Mouse (Mus musculus) heart, adult 2 months (tissue): ENCODE results near the gene Serpina1e. TPM values are rescaled to one million over a fixed set of nuclear protein-coding genes. Genes with fewer than 3 reads are reported as not detected.

Source experiments
- DNase-seq, 2 experiments: peaks; one replicate each; pipeline ENCODE4 v3.0.0; 2021
- H3K27ac ChIP-seq: fragments of 200-600 bp; 2 replicates; pipeline ENCODE4 v1.8.1; 2022
- H3K27me3 ChIP-seq: fragments of 200-500 bp; 2 replicates; pipeline ENCODE4 v1.6.1; 2012; ENCODE audit warnings: mild to moderate bottlenecking, low read length, inconsistent platforms, mixed read lengths; ENCODE audit not compliant: control insufficient read depth, insufficient read depth
- H3K36me3 ChIP-seq: fragments of 200-500 bp; 2 replicates; pipeline ENCODE4 v1.6.1; 2012; ENCODE audit warnings: low read length, inconsistent platforms; ENCODE audit not compliant: control insufficient read depth, insufficient read depth
- H3K4me1 ChIP-seq: fragments of 200-500 bp; 2 replicates; pipeline ENCODE4 v1.6.1; 2011; ENCODE audit warnings: low read length; ENCODE audit not compliant: control insufficient read depth, insufficient read depth
- H3K4me3 ChIP-seq: fragments of 200-600 bp; 2 replicates; pipeline ENCODE4 v1.8.1; 2022
- H3K79me2 ChIP-seq: fragments of 200-500 bp; replicated peaks from 2 replicates; pipeline ENCODE4 v1.6.1; 2012; ENCODE audit warnings: mild to moderate bottlenecking, inconsistent platforms, low read length, moderate library complexity, mixed read lengths; ENCODE audit not compliant: control insufficient read depth, insufficient read depth
- H3K9ac ChIP-seq: fragments of 200-500 bp; 2 replicates; pipeline ENCODE4 v1.6.1; 2012; ENCODE audit warnings: low read depth, mild to moderate bottlenecking, control low read depth, inconsistent platforms, low read length, mixed read lengths
- CTCF ChIP-seq: fragments of 200-600 bp; IDR thresholded peaks from 2 replicates; pipeline ENCODE4 v1.8.1; 2022; ENCODE audit warnings: antibody characterized with exemption, mild to moderate bottlenecking, moderate library complexity
- EP300 ChIP-seq: fragments of 200-500 bp; IDR thresholded peaks from 2 replicates; pipeline ENCODE4 v1.6.1; 2011; ENCODE audit warnings: low read depth, low read length, control low read depth; ENCODE audit not compliant: insufficient read depth
- POLR2A ChIP-seq: fragments of 200-500 bp; IDR thresholded peaks from 2 replicates; pipeline ENCODE4 v1.6.1; 2011; ENCODE audit warnings: mild to moderate bottlenecking, low read depth, low read length, control low read depth; ENCODE audit not compliant: insufficient read depth
- WGBS: fragments of 180-500 bp; shearing (Covaris S2); methylation state at CpG from one replicate; pipeline ENCODE4 v1.1.7; 2018; 5-methylcytosine and 5-hydroxymethylcytosine counted together
- intact Hi-C: fragments of 180-260 bp; cut with DNase I; formaldehyde crosslinking; loops from one replicate; pipeline ENCODE4 v1.15.1; 2025
- long read RNA-seq: library from polyadenylated mRNA; stranded (forward); transcript quantifications from one replicate; pipeline ENCODE4 v2.0.0, GENCODE M21; 2021
- polyA plus RNA-seq: library from polyadenylated mRNA; depleted of rRNA; stranded (reverse); fragments of >200 nt; gene quantifications from 2 replicates; pipeline ENCODE4 v1.2.3, GENCODE M21; 2012; rRNA removed
- total RNA-seq, 2 experiments: library from RNA; stranded (reverse); gene quantifications; 2 replicates each; pipeline ENCODE4 v1.2.3; 2021

The Serpina1e gene
- under 1 TPM in 1 of 2 experiments, not detected in 1; 0.27 TPM for total RNA-seq
- polyA plus RNA-seq = 0.23 and 0.35 TPM in 2 replicates
- long read RNA-seq = 0 reads

GRCm38 (mm10) chr12:103958798-103959197, at the start of gene Serpina1e:
Gene Serpina1e, minus strand, starts transcription at chr12:103958975.
- intact Hi-C loops = no loop called here
- Histone ChIP-seq H3K79me2 (no peaks in the 10 kb centered on the region), H3K27ac (no peak within 1 kb of the TSS), H3K4me3 (no peak within 1 kb of the TSS), H3K4me1 (no peaks in the 10 kb centered on the region), H3K27me3 (no peaks in the 10 kb centered on the region), H3K36me3 (no peaks in the 10 kb centered on the region), H3K9ac (no peak within 1 kb of the TSS)
- 69% methylated on average over 3 of the region's 3 CpGs for WGBS
- no peak for DNase-seq
- TF ChIP-seq CTCF (no peak), EP300 (no peak), POLR2A (no peak)

GRCm38 (mm10) chr12:104004689-104005088, 45.9 kb upstream of the Serpina1e start:
- intact Hi-C loops = no loop called here
- Histone ChIP-seq H3K4me1 (peaks cover 7% of the 10 kb centered on the region), H3K27me3 (no peaks in the 10 kb centered on the region), H3K36me3 (peaks cover 4% of the 10 kb centered on the region), H3K79me2 (no peaks in the 10 kb centered on the region), H3K9ac (no peak overlapping the region), H3K27ac (no peak overlapping the region), H3K4me3 (no peak overlapping the region)
- WGBS = 74% methylated on average over 5 of the region's 5 CpGs
- TF ChIP-seq CTCF = 0 out of 2 replicates have a peak, but pooled peaks have one; percentile 14
- no peak for TF ChIP-seq POLR2A
- no peak for DNase-seq

GRCm38 (mm10) chr12:104003238-104003612, 44.5 kb upstream of the Serpina1e start:
- Histone ChIP-seq H3K27me3 (no peaks in the 10 kb centered on the region), H3K79me2 (no peaks in the 10 kb centered on the region), H3K4me3 (no peak overlapping the region), H3K9ac (no peak overlapping the region), H3K36me3 (peaks cover 4% of the 10 kb centered on the region), H3K27ac (peak overlapping the region; percentile 69), H3K4me1 (peaks cover 7% of the 10 kb centered on the region)
- intact Hi-C loops = no loop called here
- no peak for DNase-seq
- WGBS = 13% methylated on average over 4 of the region's 4 CpGs
- TF ChIP-seq CTCF (no peak), POLR2A (no peak), EP300 (no peak)

GRCm38 (mm10) chr12:104002569-104003237, 43.9 kb upstream of the Serpina1e start:
- H3K9ac ChIP-seq = no peak overlapping the region
- intact Hi-C loops = no loop called here
- 13% methylated on average over 10 of the region's 10 CpGs for WGBS

GRCm38 (mm10) chr12:104000594-104000993, 41.8 kb upstream of the Serpina1e start:
- no peak overlapping the region for H3K9ac ChIP-seq
- intact Hi-C loops = no loop called here
- H3K27ac ChIP-seq = no peak overlapping the region
- no peak overlapping the region for H3K4me3 ChIP-seq
- peaks cover 7% of the 10 kb centered on the region for H3K4me1 ChIP-seq
- no peaks in the 10 kb centered on the region for H3K79me2 ChIP-seq
- WGBS = 88% methylated on average over 3 of the region's 3 CpGs
- no peak for TF ChIP-seq POLR2A
- no peak for TF ChIP-seq EP300
- TF ChIP-seq CTCF = no peak
- no peak for DNase-seq
- peaks cover 4% of the 10 kb centered on the region for H3K36me3 ChIP-seq
- no peaks in the 10 kb centered on the region for H3K27me3 ChIP-seq

More at GRCm38 (mm10) chr12:104002569-104003237, 43.9 kb upstream of the Serpina1e start:
- peaks cover 7% of the 10 kb centered on the region for H3K4me1 ChIP-seq
- H3K36me3 ChIP-seq = peaks cover 4% of the 10 kb centered on the region
- peak; percentile 36 to 63 for DNase-seq
- H3K27me3 ChIP-seq = no peaks in the 10 kb centered on the region
- peak overlapping the region; percentile 69 for H3K27ac ChIP-seq
- TF ChIP-seq CTCF (no peak), POLR2A (no peak), EP300 (0 out of 2 replicates have a peak, but pooled peaks have one; percentile 46)
- H3K79me2 ChIP-seq = no peaks in the 10 kb centered on the region
- H3K4me3 ChIP-seq = no peak overlapping the region

GRCm38 (mm10) chr12:103999611-104000010, 40.8 kb upstream of the Serpina1e start:
- Histone ChIP-seq H3K36me3 (peaks cover 4% of the 10 kb centered on the region), H3K4me3 (no peak overlapping the region), H3K27me3 (no peaks in the 10 kb centered on the region), H3K4me1 (peaks cover 7% of the 10 kb centered on the region), H3K79me2 (no peaks in the 10 kb centered on the region), H3K9ac (no peak overlapping the region), H3K27ac (no peak overlapping the region)
- no peak for DNase-seq
- 91% methylated on average over 8 of the region's 8 CpGs for WGBS
- intact Hi-C loops = loop anchor here (10.0 kb wide), 1 partner anchor 175 kb away; no protein-coding TSS in a partner anchor
- TF ChIP-seq EP300 (no peak), CTCF (no peak), POLR2A (no peak)
